Mouse (Mus musculus) lung, postnatal 0 days (tissue): ENCODE results near the gene Olfr69.

ENCODE experiments used
- CTCF ChIP-seq: IDR thresholded peaks from 2 replicates; pipeline ENCODE4 v1.5.1; 2016; ENCODE audit warnings: antibody characterized with exemption, mild to moderate bottlenecking
- EP300 ChIP-seq: IDR thresholded peaks from 2 replicates; pipeline ENCODE4 v1.6.1; 2016; ENCODE audit warnings: antibody characterized with exemption, mild to moderate bottlenecking, control low read depth

DNA sequence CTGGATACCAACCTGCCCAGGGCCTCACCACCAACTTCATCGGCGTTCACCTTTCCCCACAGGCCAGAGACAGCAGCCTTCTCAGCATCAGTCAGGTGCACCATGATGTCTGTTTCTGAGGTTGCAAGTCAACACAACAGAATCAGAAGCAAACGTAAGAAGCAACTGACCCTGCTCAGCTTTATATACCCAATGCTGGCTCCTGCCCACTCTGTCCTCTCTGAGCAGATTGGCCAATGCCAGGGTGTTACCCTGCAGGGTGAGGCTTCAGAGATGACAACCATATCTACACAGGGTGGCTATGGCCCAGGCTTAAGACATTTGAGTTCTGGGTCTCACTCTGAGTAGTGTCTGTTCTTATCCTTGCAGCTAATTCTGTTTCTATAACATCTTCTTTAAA is 42.4 kb upstream of the Olfr69 start, which contains the start of gene Hbb-bt:
- TF ChIP-seq CTCF (no peak), EP300 (no peak)
